ENCODE assay signal across 27 mouse cellular contexts in the genomic region with DNA sequence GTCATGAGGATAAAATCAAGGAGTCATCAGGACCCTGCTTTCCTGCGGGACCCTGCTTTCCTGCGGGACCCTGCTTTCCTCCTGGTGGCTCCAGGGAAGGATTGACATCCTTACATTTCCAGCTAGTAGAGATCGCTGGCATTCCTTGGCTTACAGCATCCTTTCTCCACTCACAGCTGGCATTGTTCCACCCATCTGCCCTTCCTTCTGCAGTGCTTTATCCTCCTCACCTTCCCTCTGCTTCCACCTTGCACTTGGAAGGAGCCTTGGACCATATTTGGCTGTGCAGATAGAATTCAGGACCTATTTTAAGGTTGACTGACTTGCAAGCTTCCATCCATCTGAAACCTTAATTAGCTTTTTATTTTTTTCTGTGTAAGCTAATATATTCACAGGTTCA.
DNase-seq lines count a peak whose midpoint lies in the region; ATAC-seq and TF ChIP-seq lines count a peak whose summit lies in the region.
"Had no signal": no experiment of that assay in that cellular context is flagged by ENCODE, and none has a peak within 500 bp of the region (broad histone marks: within the 10 kb centered on the region; RNA-seq: fewer than 3 reads in every experiment).

No protein-coding gene starts in this region.

- no peaks in the 10 kb centered on the region for H3K4me1 ChIP-seq in midbrain, embryonic 11.5 days (ENCODE audit: control insufficient read depth, insufficient read depth, low read length)
- no peaks in the 10 kb centered on the region for H3K4me1 ChIP-seq in midbrain, embryonic 14.5 days (ENCODE audit: control insufficient read depth, insufficient read depth, low read length)
- H3K4me1 ChIP-seq in neural tube, embryonic 15.5 days, result no peaks in the 10 kb centered on the region
- H3K4me1 ChIP-seq in liver, postnatal 0 days (ENCODE audit: insufficient read depth), result no peaks in the 10 kb centered on the region
- H3K4me1 ChIP-seq: heart, embryonic 13.5 days; neural tube, embryonic 13.5 days; stomach, embryonic 15.5 days had no signal

- ATAC-seq in midbrain, embryonic 11.5 days (ENCODE audit: low FRiP score), result no peak
- ATAC-seq in midbrain, embryonic 14.5 days (ENCODE audit: low FRiP score, low TSS enrichment), result no peak
- ATAC-seq in neural tube, embryonic 15.5 days (ENCODE audit: low FRiP score), result no peak
- no peak for ATAC-seq in liver, postnatal 0 days
- ATAC-seq: CD4-positive, CD25-positive, alpha-beta regulatory T cell, adult 4 months; forebrain, embryonic 16.5 days had no signal

- no peak overlapping the region for H3K27ac ChIP-seq in midbrain, embryonic 11.5 days (ENCODE audit: low read depth, low read length)
- no peak overlapping the region for H3K27ac ChIP-seq in midbrain, embryonic 14.5 days (replicated peaks; ENCODE audit: low read depth, low read length)
- no peak overlapping the region for H3K27ac ChIP-seq in neural tube, embryonic 15.5 days (replicated peaks)
- H3K27ac ChIP-seq in left cerebral cortex, adult 2 months, result no peak overlapping the region
- no peak overlapping the region for H3K27ac ChIP-seq in liver, postnatal 0 days (ENCODE audit: low read depth)
- H3K27ac ChIP-seq: gastrocnemius, adult 2 months; heart, embryonic 13.5 days; layer of hippocampus, adult 2 months; liver, embryonic 14.5 days; neural tube, embryonic 13.5 days; stomach, embryonic 15.5 days had no signal

- no peak for TF ChIP-seq EP300 in liver, postnatal 0 days (IDR thresholded peaks at IDR 0.05; ENCODE audit: low read depth)

- no peak overlapping the region for H3K4me3 ChIP-seq in midbrain, embryonic 11.5 days (ENCODE audit: low read depth, low read length)
- no peak overlapping the region for H3K4me3 ChIP-seq in midbrain, embryonic 14.5 days (replicated peaks; ENCODE audit: low read depth, low read length)
- no peak overlapping the region for H3K4me3 ChIP-seq in neural tube, embryonic 15.5 days (replicated peaks)
- no peak overlapping the region for H3K4me3 ChIP-seq in left cerebral cortex, adult 2 months
- H3K4me3 ChIP-seq in liver, postnatal 0 days (ENCODE audit: low read depth, low read length), result no peak overlapping the region
- H3K4me3 ChIP-seq: erythroblast, embryonic 14.5 days; gastrocnemius, adult 2 months; heart, embryonic 13.5 days; layer of hippocampus, adult 2 months; neural tube, embryonic 13.5 days; stomach, embryonic 15.5 days had no signal

- no peaks in the 10 kb centered on the region for H3K9me3 ChIP-seq in midbrain, embryonic 11.5 days (ENCODE audit: control insufficient read depth, low read length)
- no peaks in the 10 kb centered on the region for H3K9me3 ChIP-seq in midbrain, embryonic 14.5 days (ENCODE audit: control insufficient read depth, low read length)
- H3K9me3 ChIP-seq in neural tube, embryonic 15.5 days (replicated peaks), result no peaks in the 10 kb centered on the region
- no peaks in the 10 kb centered on the region for H3K9me3 ChIP-seq in liver, postnatal 0 days (ENCODE audit: low read length)
- H3K9me3 ChIP-seq: heart, embryonic 13.5 days; neural tube, embryonic 13.5 days; stomach, embryonic 15.5 days had no signal

- H3K27me3 ChIP-seq in midbrain, embryonic 11.5 days (ENCODE audit: control insufficient read depth, insufficient read depth, low read length), result no peaks in the 10 kb centered on the region
- no peaks in the 10 kb centered on the region for H3K27me3 ChIP-seq in midbrain, embryonic 14.5 days (ENCODE audit: control insufficient read depth, insufficient read depth, low read length)
- H3K27me3 ChIP-seq in neural tube, embryonic 15.5 days (replicated peaks), result no peaks in the 10 kb centered on the region
- H3K27me3 ChIP-seq in liver, postnatal 0 days (ENCODE audit: insufficient read depth, low read length), result no peaks in the 10 kb centered on the region
- H3K27me3 ChIP-seq: heart, embryonic 13.5 days; neural tube, embryonic 13.5 days; stomach, embryonic 15.5 days had no signal

- no peak overlapping the region for H3K9ac ChIP-seq in midbrain, embryonic 11.5 days (ENCODE audit: low read length)
- H3K9ac ChIP-seq in midbrain, embryonic 14.5 days (replicated peaks; ENCODE audit: low read length), result no peak overlapping the region
- no peak overlapping the region for H3K9ac ChIP-seq in neural tube, embryonic 15.5 days (replicated peaks)
- no peak overlapping the region for H3K9ac ChIP-seq in liver, postnatal 0 days (replicated peaks)
- H3K9ac ChIP-seq: heart, embryonic 13.5 days; liver, embryonic 14.5 days; lung, embryonic 14.5 days; neural tube, embryonic 13.5 days; stomach, embryonic 15.5 days had no signal

- DNase-seq in midbrain, embryonic 11.5 days (ENCODE audit: low spot score, missing footprints), result peak; percentile 37
- DNase-seq in midbrain, embryonic 14.5 days, result no peak
- peak; percentile 66 for DNase-seq in cerebellum, adult 11-12 months
- peak; percentile 76 for DNase-seq in cerebellum, adult 9-11 months
- no peak for DNase-seq in left cerebral cortex, adult 2 months (ENCODE audit: extremely low spot score in 1 of 2, low spot score in 2 of 2)
- DNase-seq in liver, postnatal 0 days, result no peak
- DNase-seq: adrenal gland, postnatal 14 days; gastrocnemius, adult 2 months; gastrocnemius, postnatal 36 days; heart, adult 18-20 months; heart, postnatal 10 days; kidney, adult 11 months; kidney, postnatal 25 days; liver; lung, embryonic 14.5 days; lung, postnatal 14 days; retina, postnatal 1 day; right cerebral cortex, postnatal 25 days had no signal

- intact Hi-C loops in left cerebral cortex, adult 2 months (cut with DNase I), result no loop called here

- 90% methylated on average over 3 of the region's 3 CpGs for WGBS in midbrain, embryonic 11.5 days
- WGBS in midbrain, embryonic 14.5 days, result 86% methylated on average over 3 of the region's 3 CpGs
- WGBS in neural tube, embryonic 15.5 days, result 90% methylated on average over 3 of the region's 3 CpGs
- 80% methylated on average over 3 of the region's 3 CpGs for WGBS in liver, postnatal 0 days (ENCODE audit: insufficient replicate concordance)

- H3K4me2 ChIP-seq in midbrain, embryonic 11.5 days, result no peak overlapping the region
- H3K4me2 ChIP-seq in midbrain, embryonic 14.5 days (ENCODE audit: low read length), result no peak overlapping the region
- no peak overlapping the region for H3K4me2 ChIP-seq in neural tube, embryonic 15.5 days
- no peak overlapping the region for H3K4me2 ChIP-seq in liver, postnatal 0 days (ENCODE audit: low read depth, low read length)
- H3K4me2 ChIP-seq: heart, embryonic 13.5 days; lung, embryonic 14.5 days; neural tube, embryonic 13.5 days; stomach, embryonic 15.5 days had no signal

- TF ChIP-seq CTCF in left cerebral cortex, adult 2 months (IDR thresholded peaks at IDR 0.05), result no peak
- TF ChIP-seq CTCF in liver, postnatal 0 days (IDR thresholded peaks at IDR 0.05; ENCODE audit: low read depth), result no peak

- H3K36me3 ChIP-seq in midbrain, embryonic 11.5 days (ENCODE audit: control insufficient read depth, insufficient read depth, low read length), result no peaks in the 10 kb centered on the region
- H3K36me3 ChIP-seq in midbrain, embryonic 14.5 days (ENCODE audit: control insufficient read depth, insufficient read depth, low read length), result no peaks in the 10 kb centered on the region
- H3K36me3 ChIP-seq in neural tube, embryonic 15.5 days, result no peaks in the 10 kb centered on the region
- no peaks in the 10 kb centered on the region for H3K36me3 ChIP-seq in liver, postnatal 0 days (replicated peaks; ENCODE audit: insufficient read depth, low read length)
- H3K36me3 ChIP-seq: heart, embryonic 13.5 days; neural tube, embryonic 13.5 days; stomach, embryonic 15.5 days had no signal

Comparison
In these comparisons a context has a peak if more than half of its experiments do, and no peak if none do; other contexts are left out.
1. DNase-seq: peak in midbrain, embryonic 11.5 days (single experiment), cerebellum, adult 11-12 months (single experiment) and cerebellum, adult 9-11 months (single experiment); none in midbrain, embryonic 14.5 days (single experiment), left cerebral cortex, adult 2 months (0 of 2) and liver, postnatal 0 days (single experiment).